Mouse (Mus musculus) lung, postnatal 0 days (tissue): ENCODE data around the gene Lmntd2.
A peak's percentile ranks its signal among the peaks of the same experiment; 100 is the strongest.

Source experiments
- CTCF ChIP-seq: IDR thresholded peaks from 2 replicates; pipeline ENCODE4 v1.5.1; 2016; ENCODE audit warnings: antibody characterized with exemption, mild to moderate bottlenecking
- EP300 ChIP-seq: IDR thresholded peaks from 2 replicates; pipeline ENCODE4 v1.6.1; 2016; ENCODE audit warnings: antibody characterized with exemption, mild to moderate bottlenecking, control low read depth

GRCm38 (mm10) chr7:141176173-141176572, 37.7 kb downstream of the Lmntd2 start:
- TF ChIP-seq EP300 (no peak), CTCF (peak; percentile 96)
